Mouse (Mus musculus): ENCODE data around the gene Mrpl33.

- no peak for TF ChIP-seq POLR2A (IDR thresholded peaks at IDR 0.05; ENCODE audit: borderline replicate concordance, low read depth, low read length)
- TF ChIP-seq CTCF (IDR thresholded peaks at IDR 0.05; ENCODE audit: low read depth, low read length), result no peak
Measured at GRCm38 (mm10) chr5:31713841-31714264, 117.1 kb downstream of the Mrpl33 start.

Measured in bone marrow macrophage, adult 2 months (primary cell).